In genomic region chr7:143009996-143010395, GRCm38 (mm10) we compare ENCODE assay signal across 10 mouse cellular contexts. TPM values are rescaled to one million over a fixed set of nuclear protein-coding genes. Genes with fewer than 3 reads are reported as not detected.
A peak's percentile ranks its signal among the peaks of the same experiment; 100 is the strongest.
DNase-seq lines count a peak whose midpoint lies in the region; ATAC-seq and TF ChIP-seq lines count a peak whose summit lies in the region.
"Had no signal": no experiment of that assay in that cellular context is flagged by ENCODE, and none has a peak within 500 bp of the region (broad histone marks: within the 10 kb centered on the region; RNA-seq: fewer than 3 reads in every experiment).

No protein-coding gene starts in this region.

- H3K4me3 ChIP-seq in kidney, adult 2 months (ENCODE audit: insufficient read depth, low read depth, low read length), result no peak overlapping the region
- no peak overlapping the region for H3K4me3 ChIP-seq in limb, embryonic 13.5 days

- TF ChIP-seq CTCF in kidney, adult 2 months (conservative IDR thresholded peaks at IDR 0.05; ENCODE audit: insufficient read depth, insufficient read length, low read depth, low read length), result no peak

- 89% methylated on average over 4 of the region's 4 CpGs for WGBS in kidney, adult 2 months
- 86% methylated on average over 4 of the region's 4 CpGs for WGBS in limb, embryonic 13.5 days

- no peaks in the 10 kb centered on the region for H3K36me3 ChIP-seq in kidney, adult 2 months (ENCODE audit: control insufficient read depth, insufficient read depth, low read length)
- H3K36me3 ChIP-seq in limb, embryonic 13.5 days, result no peaks in the 10 kb centered on the region

- H3K9me3 ChIP-seq in limb, embryonic 13.5 days, result no peaks in the 10 kb centered on the region

- TF ChIP-seq POLR2A in kidney, adult 2 months (IDR thresholded peaks at IDR 0.05; ENCODE audit: low read depth, low read length), result no peak

- H3K4me2 ChIP-seq in limb, embryonic 13.5 days (replicated peaks), result peak overlapping the region; percentile 55

- no peak overlapping the region for H3K9ac ChIP-seq in limb, embryonic 13.5 days

- DNase-seq in kidney, adult 2 months, result no peak
- no peak for DNase-seq in kidney, postnatal 25 days
- DNase-seq in thymus, postnatal 25 days, result peak; percentile 22
- DNase-seq in thymus, postnatal 36 days, result no peak
- no peak for DNase-seq in urinary bladder, postnatal 25 days (ENCODE audit: low spot score)
- DNase-seq in cerebellum, postnatal 10 days, result no peak
- DNase-seq in cerebellum, adult 9-10 months, result no peak
- DNase-seq: gastrocnemius, postnatal 25 days had no signal

- H3K4me1 ChIP-seq in kidney, adult 2 months (ENCODE audit: control insufficient read depth, insufficient read depth, low read length), result peaks cover 14% of the 10 kb centered on the region
- H3K4me1 ChIP-seq in limb, embryonic 13.5 days, result peaks cover 67% of the 10 kb centered on the region

- no peaks in the 10 kb centered on the region for H3K27me3 ChIP-seq in kidney, adult 2 months (replicated peaks; ENCODE audit: control insufficient read depth, insufficient read depth, low read length)
- no peaks in the 10 kb centered on the region for H3K27me3 ChIP-seq in limb, embryonic 13.5 days
- H3K27me3 ChIP-seq: Patski had no signal

- ATAC-seq in limb, embryonic 13.5 days (ENCODE audit: low FRiP score, low read depth), result no peak
- ATAC-seq: Patski had no signal

- peak overlapping the region; percentile 95; the same call in 1 of the 2 replicates for H3K27ac ChIP-seq in kidney, adult 2 months (ENCODE audit: insufficient read depth, low read depth, low read length)
- peak overlapping the region; percentile 99 for H3K27ac ChIP-seq in limb, embryonic 13.5 days

RNA-seq across cellular contexts. Expression of gene Tspan32, which starts 5.2 kb away (rescaled TPM):
- polyA plus RNA-seq in kidney, adult 2 months (2012; rRNA removed), result 0.99 and 5.1 TPM in 2 replicates
- polyA plus RNA-seq in limb, embryonic 13.5 days (2015; fragmentation: Nextera tagmentation; extraction: Ambion mirVana), result 3.4 and 5.2 TPM in 2 replicates

RNA-seq across cellular contexts. Expression of gene Ascl2, which starts 40.9 kb away (rescaled TPM):
- polyA plus RNA-seq in kidney, adult 2 months (2012; rRNA removed), result 0.11 and 0.30 TPM in 2 replicates
- polyA plus RNA-seq in limb, embryonic 13.5 days (2015; fragmentation: Nextera tagmentation; extraction: Ambion mirVana), result 0.75 and 1.4 TPM in 2 replicates

RNA-seq across cellular contexts. Expression of gene Cd81, which starts 42.5 kb away (rescaled TPM):
- polyA plus RNA-seq in kidney, adult 2 months (2012; rRNA removed), result 801 and 824 TPM in 2 replicates
- 532 and 537 TPM in 2 replicates for polyA plus RNA-seq in limb, embryonic 13.5 days (2015; fragmentation: Nextera tagmentation; extraction: Ambion mirVana)

RNA-seq across cellular contexts. Expression of gene Tssc4, which starts 59.1 kb away (rescaled TPM):
- polyA plus RNA-seq in kidney, adult 2 months (2012; rRNA removed), result 64.8 and 74.5 TPM in 2 replicates
- polyA plus RNA-seq in limb, embryonic 13.5 days (2015; fragmentation: Nextera tagmentation; extraction: Ambion mirVana), result 112 and 115 TPM in 2 replicates
